ENCODE assay signal across 18 mouse cellular contexts in the genomic region with DNA sequence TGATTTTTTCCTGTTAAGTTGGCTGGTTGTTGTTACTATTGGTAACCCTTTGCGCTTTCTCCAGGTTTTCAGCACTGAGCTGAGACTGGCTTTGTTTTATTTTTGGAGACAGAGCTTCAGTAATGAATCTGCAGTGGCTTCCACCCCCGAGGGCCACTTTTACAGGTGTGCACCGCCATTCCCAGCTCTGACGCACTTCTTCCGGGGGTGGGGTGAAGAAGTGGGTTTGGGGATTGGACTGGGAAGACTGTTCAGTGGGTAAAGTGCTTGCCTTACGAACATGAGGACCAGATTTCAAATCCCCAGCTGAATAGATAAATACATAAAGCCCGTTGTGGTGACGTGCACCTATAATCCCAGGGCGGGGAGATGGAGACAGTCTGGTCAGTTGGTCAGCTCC.
"Had no signal": no experiment of that assay in that cellular context is flagged by ENCODE, and none has a peak within 500 bp of the region (broad histone marks: within the 10 kb centered on the region; RNA-seq: fewer than 3 reads in every experiment).

No protein-coding gene starts in this region.

- H3K27me3 ChIP-seq: limb, embryonic 12.5 days; liver, embryonic 13.5 days; midbrain, embryonic 12.5 days had no signal

- H3K9me3 ChIP-seq: limb, embryonic 12.5 days; liver, embryonic 13.5 days; midbrain, embryonic 12.5 days had no signal

- ATAC-seq: hindbrain, embryonic 16.5 days; inflammation-experienced regulatory T-cells, adult 6 months; liver, postnatal 0 days had no signal

- DNase-seq: kidney, adult 18-20 months; kidney, postnatal 10 days; kidney, postnatal 4 days; liver; liver, embryonic 13.5 days; liver, postnatal 0 days; right cerebral cortex, adult 18-20 months; right cerebral cortex, postnatal 4 days; spleen, adult 18-20 months; thymus, adult 18-20 months; thymus, postnatal 14 days had no signal

- H3K27ac ChIP-seq: layer of hippocampus, adult 2 months; limb, embryonic 12.5 days; liver, embryonic 13.5 days; macrophage; midbrain, embryonic 12.5 days had no signal

- H3K4me3 ChIP-seq: layer of hippocampus, adult 2 months; limb, embryonic 12.5 days; liver, embryonic 13.5 days; megakaryocyte, embryonic 14.5 days; midbrain, embryonic 12.5 days had no signal

- H3K4me2 ChIP-seq: limb, embryonic 12.5 days; liver, embryonic 13.5 days; midbrain, embryonic 12.5 days had no signal

- H3K9ac ChIP-seq: limb, embryonic 12.5 days; liver, embryonic 13.5 days; liver, postnatal 0 days; midbrain, embryonic 12.5 days had no signal

- H3K36me3 ChIP-seq: limb, embryonic 12.5 days; liver, embryonic 13.5 days; midbrain, embryonic 12.5 days had no signal
